Mouse (Mus musculus) hindbrain, postnatal 0 days (tissue): ENCODE data around the gene Cd180. TPM values are rescaled to one million over a fixed set of nuclear protein-coding genes. Genes with fewer than 3 reads are reported as not detected.

Experiments used
- ATAC-seq: fragments of 200-750 bp; cut with Nextera tagmentation; 2 replicates; pipeline ENCODE4 v1.8.0; 2017; ENCODE audit warnings: mild to moderate bottlenecking, moderate TSS enrichment, moderate library complexity
- DNase-seq: peaks from one replicate; pipeline ENCODE4 v3.0.0-alpha.2; 2015; ENCODE audit warnings: low spot score
- H3K27ac ChIP-seq: fragments of 300-500 bp; sonication (generic); 2 replicates; pipeline ENCODE4 v1.5.1; 2014; ENCODE audit warnings: mild to moderate bottlenecking
- H3K27me3 ChIP-seq: fragments of 300-500 bp; sonication (generic); 2 replicates; pipeline ENCODE4 v1.6.1; 2014; ENCODE audit warnings: low read length, mixed read lengths; ENCODE audit not compliant: insufficient read depth
- H3K36me3 ChIP-seq: fragments of 300-500 bp; sonication (generic); 2 replicates; pipeline ENCODE4 v1.6.1; 2014; ENCODE audit warnings: low read length, mixed read lengths; ENCODE audit not compliant: insufficient read depth
- H3K4me1 ChIP-seq: fragments of 300-500 bp; sonication (generic); 2 replicates; pipeline ENCODE4 v1.6.1; 2014; ENCODE audit warnings: antibody characterized with exemption, low read length, mixed read lengths; ENCODE audit not compliant: insufficient read depth
- H3K4me2 ChIP-seq: fragments of 300-500 bp; sonication (generic); 2 replicates; pipeline ENCODE4 v1.6.1; 2014; ENCODE audit warnings: low read depth, mild to moderate bottlenecking, low read length, moderate library complexity, mixed read lengths
- H3K4me3 ChIP-seq: fragments of 300-500 bp; sonication (generic); 2 replicates; pipeline ENCODE4 v1.5.1; 2014; ENCODE audit warnings: low read length
- H3K9ac ChIP-seq: fragments of 300-500 bp; sonication (generic); replicated peaks from 2 replicates; pipeline ENCODE4 v1.6.1; 2014; ENCODE audit warnings: mild to moderate bottlenecking, low read length, moderate library complexity, mixed read lengths
- H3K9me3 ChIP-seq: fragments of 300-500 bp; sonication (generic); 2 replicates; pipeline ENCODE4 v1.6.1; 2016; ENCODE audit warnings: low read length, mixed read lengths
- CTCF ChIP-seq: IDR thresholded peaks from 2 replicates; pipeline ENCODE4 v1.5.1; 2016; ENCODE audit warnings: antibody characterized with exemption, control low read depth, low read depth
- WGBS: fragments of 180-500 bp; shearing (Covaris S2); extraction: QIAGEN DNeasy Blood & Tissue Kit; methylation state at CpG from one replicate; pipeline ENCODE4 v1.1.7; 2014; 5-methylcytosine and 5-hydroxymethylcytosine counted together
- polyA plus RNA-seq: library from polyadenylated mRNA; unstranded; fragments of >200 nt; fragmentation: Nextera tagmentation; extraction: Ambion mirVana; gene quantifications from 2 replicates; pipeline ENCODE4 v1.2.1, GENCODE M21; 2015
- total RNA-seq: library from RNA; depleted of rRNA; stranded (reverse); fragments of >200 nt; gene quantifications from 2 replicates; pipeline ENCODE4 v1.2.3, GENCODE M21; 2014

The Cd180 gene
- total and polyA plus RNA-seq, 2 experiments from 2014 or later: 0.68 to 1.1 TPM

GRCm38 (mm10) chr13:102733063-102733462 lies 39.7 kb downstream of the Cd180 start:
- Histone ChIP-seq H3K27ac (no peak overlapping the region), H3K4me3 (no peak overlapping the region), H3K9me3 (no peaks in the 10 kb centered on the region), H3K9ac (no peak overlapping the region), H3K4me1 (no peaks in the 10 kb centered on the region), H3K4me2 (no peak overlapping the region), H3K36me3 (peaks cover 13% of the 10 kb centered on the region), H3K27me3 (no peaks in the 10 kb centered on the region)
- ATAC-seq (no peak), DNase-seq (no peak)
- no peak for TF ChIP-seq CTCF
- 65% methylated on average over 2 of the region's 2 CpGs for WGBS

- H3K27ac ChIP-seq: no peak overlapping the region
- no peak for ATAC-seq
- no peak for TF ChIP-seq CTCF
- H3K9me3 ChIP-seq: no peaks in the 10 kb centered on the region
- H3K36me3 ChIP-seq: peaks cover 23% of the 10 kb centered on the region
- H3K4me1 ChIP-seq: no peaks in the 10 kb centered on the region
- 92% methylated on average over 7 of the region's 7 CpGs for WGBS
- no peaks in the 10 kb centered on the region for H3K27me3 ChIP-seq
- H3K9ac ChIP-seq: no peak overlapping the region
- no peak overlapping the region for H3K4me3 ChIP-seq
- DNase-seq: no peak
- H3K4me2 ChIP-seq: no peak overlapping the region
Measured at GRCm38 (mm10) chr13:102737811-102738210, 44.5 kb downstream of the Cd180 start.

GRCm38 (mm10) chr13:102739720-102740535 lies 46.6 kb downstream of the Cd180 start:
- Histone ChIP-seq H3K4me1 (no peaks in the 10 kb centered on the region), H3K27me3 (no peaks in the 10 kb centered on the region), H3K4me3 (no peak overlapping the region), H3K4me2 (no peak overlapping the region), H3K36me3 (peaks cover 23% of the 10 kb centered on the region), H3K9me3 (no peaks in the 10 kb centered on the region), H3K27ac (no peak overlapping the region), H3K9ac (no peak overlapping the region)
- no peak for ATAC-seq
- WGBS: 93% methylated on average over 13 of the region's 13 CpGs
- no peak for TF ChIP-seq CTCF
- no peak for DNase-seq

- Histone ChIP-seq H3K36me3 (no peaks in the 10 kb centered on the region), H3K27ac (no peak overlapping the region), H3K9me3 (no peaks in the 10 kb centered on the region), H3K9ac (no peak overlapping the region), H3K4me1 (no peaks in the 10 kb centered on the region), H3K4me2 (no peak overlapping the region), H3K27me3 (no peaks in the 10 kb centered on the region), H3K4me3 (no peak overlapping the region)
- ATAC-seq (no peak; the same call in 1 of the 2 replicates), DNase-seq (peak; percentile 68)
- TF ChIP-seq CTCF: peak; percentile 87
- WGBS: 64% methylated on average over 9 of the region's 9 CpGs
Measured at GRCm38 (mm10) chr13:102744481-102745269, 51.3 kb downstream of the Cd180 start.

GRCm38 (mm10) chr13:102745270-102745600 lies 51.9 kb downstream of the Cd180 start:
- Histone ChIP-seq H3K27ac (no peak overlapping the region), H3K27me3 (no peaks in the 10 kb centered on the region), H3K4me2 (no peak overlapping the region), H3K9me3 (no peaks in the 10 kb centered on the region), H3K4me1 (no peaks in the 10 kb centered on the region), H3K4me3 (no peak overlapping the region), H3K36me3 (peaks cover 1% of the 10 kb centered on the region; the same call in 1 of the 2 replicates), H3K9ac (no peak overlapping the region)
- DNase-seq (no peak), ATAC-seq (no peak; the same call in 1 of the 2 replicates)
- 95% methylated on average over 3 of the region's 3 CpGs for WGBS
- TF ChIP-seq CTCF: no peak

GRCm38 (mm10) chr13:102745626-102746342 lies 52.4 kb downstream of the Cd180 start:
- no peak for DNase-seq
- WGBS: 81% methylated on average over 9 of the region's 9 CpGs

More at GRCm38 (mm10) chr13:102745626-102746342, 52.4 kb downstream of the Cd180 start:
- ATAC-seq: no peak
- Histone ChIP-seq H3K9me3 (no peaks in the 10 kb centered on the region), H3K9ac (no peak overlapping the region), H3K27me3 (no peaks in the 10 kb centered on the region), H3K36me3 (peaks cover 5% of the 10 kb centered on the region; the same call in 1 of the 2 replicates), H3K4me1 (no peaks in the 10 kb centered on the region), H3K4me2 (no peak overlapping the region), H3K4me3 (no peak overlapping the region), H3K27ac (no peak overlapping the region)
- no peak for TF ChIP-seq CTCF
